Mouse (Mus musculus) MEL (cell line): ENCODE data around the gene Fzd1.

Experiments
- CHD1 ChIP-seq: IDR thresholded peaks from 2 replicates; pipeline ENCODE4 v1.6.1; 2012; ENCODE audit warnings: low read depth, mild to moderate bottlenecking, inconsistent platforms, low read length, improper control_type of control experiment
- CTCF ChIP-seq, 3 experiments: IDR thresholded peaks in 2 of 3; conservative IDR thresholded peaks in 1 of 3; 2 replicates each; pipeline ENCODE4 v1.5.1; 2011 to 2012; ENCODE audit warnings: low read length in 3 of 3, low read depth in 2 of 3, mild to moderate bottlenecking in 2 of 3, improper control_type of control experiment in 1 of 3, inconsistent platforms in 1 of 3, mixed read lengths in 1 of 3, moderate library complexity in 1 of 3; ENCODE audit not compliant: control insufficient read depth in 1 of 3, insufficient read depth in 1 of 3, poor library complexity in 1 of 3, severe bottlenecking in 1 of 3
- E2F4 ChIP-seq: IDR thresholded peaks from 2 replicates; pipeline ENCODE4 v1.6.1; 2011; ENCODE audit warnings: low read depth, low read length, improper control_type of control experiment, borderline replicate concordance
- EP300 ChIP-seq, 2 experiments: IDR thresholded peaks; 2 replicates each; pipeline ENCODE4 v1.6.1; 2011; ENCODE audit warnings: improper control_type of control experiment in 2 of 2, low read length in 2 of 2, low read depth in 1 of 2, mild to moderate bottlenecking in 1 of 2
- JUND ChIP-seq: IDR thresholded peaks from 2 replicates; pipeline ENCODE4 v1.6.1; 2011; ENCODE audit warnings: low read depth, mild to moderate bottlenecking, improper control_type of control experiment, low read length
- MAFK ChIP-seq: IDR thresholded peaks from 2 replicates; pipeline ENCODE4 v1.6.1; 2011; ENCODE audit warnings: low read depth, mild to moderate bottlenecking, low read length, improper control_type of control experiment, borderline replicate concordance
- MEF2A ChIP-seq: IDR thresholded peaks from 2 replicates; pipeline ENCODE4 v1.6.1; 2014; ENCODE audit warnings: low read depth, mild to moderate bottlenecking, inconsistent platforms, low read length, improper control_type of control experiment; ENCODE audit not compliant: poor library complexity, insufficient replicate concordance, severe bottlenecking; ENCODE audit errors: extremely low read depth
- POLR2A ChIP-seq, 2 experiments: IDR thresholded peaks; 2 replicates each; pipeline ENCODE4 v1.6.1; 2011 to 2012; ENCODE audit warnings: low read length in 2 of 2, mild to moderate bottlenecking in 2 of 2, control low read depth in 1 of 2, improper control_type of control experiment in 1 of 2, low read depth in 1 of 2, moderate library complexity in 1 of 2; ENCODE audit not compliant: control insufficient read depth in 1 of 2, insufficient read depth in 1 of 2, poor library complexity in 1 of 2
- TAL1 ChIP-seq: IDR thresholded peaks from 2 replicates; pipeline ENCODE4 v1.6.1; 2012; ENCODE audit warnings: mild to moderate bottlenecking, inconsistent platforms, low read length, moderate library complexity, mixed read lengths
- TBP ChIP-seq: IDR thresholded peaks from 2 replicates; pipeline ENCODE4 v1.8.0; 2011; ENCODE audit warnings: low read depth, low read length, improper control_type of control experiment
- TCF12 ChIP-seq: IDR thresholded peaks from 2 replicates; pipeline ENCODE4 v1.6.1; 2014; ENCODE audit warnings: low read depth, mild to moderate bottlenecking, inconsistent platforms, low read length, improper control_type of control experiment, moderate library complexity

- TF ChIP-seq EP300 (IDR thresholded peaks at IDR 0.05; ENCODE audit: low read depth in 1 of 2, low read length in 2 of 2), result no peak
- no peak for TF ChIP-seq TBP
- TF ChIP-seq MAFK, result no peak
- TF ChIP-seq E2F4, result no peak
- no peak for TF ChIP-seq POLR2A (IDR thresholded peaks at IDR 0.05; ENCODE audit: control insufficient read depth in 1 of 2, insufficient read depth in 1 of 2, low read depth in 1 of 2, low read length in 2 of 2, poor library complexity in 1 of 2)
- TF ChIP-seq CTCF (IDR thresholded peaks at IDR 0.05 in 2 of 3, conservative IDR thresholded peaks at IDR 0.05 in 1 of 3; ENCODE audit: control insufficient read depth in 1 of 3, insufficient read depth in 1 of 3, low read depth in 2 of 3, low read length in 3 of 3, poor library complexity in 1 of 3, severe bottlenecking in 1 of 3), result no peak
- no peak for TF ChIP-seq JUND
- TF ChIP-seq TCF12, result no peak
- TF ChIP-seq CHD1, result no peak
- TF ChIP-seq TAL1, result no peak
- no peak for TF ChIP-seq MEF2A
These were observed 12.8 kb upstream of the Fzd1 start for GRCm38 (mm10) chr5:4770609-4771008.
